Mouse (Mus musculus): ENCODE results near the gene 4930562C15Rik.

DNA sequence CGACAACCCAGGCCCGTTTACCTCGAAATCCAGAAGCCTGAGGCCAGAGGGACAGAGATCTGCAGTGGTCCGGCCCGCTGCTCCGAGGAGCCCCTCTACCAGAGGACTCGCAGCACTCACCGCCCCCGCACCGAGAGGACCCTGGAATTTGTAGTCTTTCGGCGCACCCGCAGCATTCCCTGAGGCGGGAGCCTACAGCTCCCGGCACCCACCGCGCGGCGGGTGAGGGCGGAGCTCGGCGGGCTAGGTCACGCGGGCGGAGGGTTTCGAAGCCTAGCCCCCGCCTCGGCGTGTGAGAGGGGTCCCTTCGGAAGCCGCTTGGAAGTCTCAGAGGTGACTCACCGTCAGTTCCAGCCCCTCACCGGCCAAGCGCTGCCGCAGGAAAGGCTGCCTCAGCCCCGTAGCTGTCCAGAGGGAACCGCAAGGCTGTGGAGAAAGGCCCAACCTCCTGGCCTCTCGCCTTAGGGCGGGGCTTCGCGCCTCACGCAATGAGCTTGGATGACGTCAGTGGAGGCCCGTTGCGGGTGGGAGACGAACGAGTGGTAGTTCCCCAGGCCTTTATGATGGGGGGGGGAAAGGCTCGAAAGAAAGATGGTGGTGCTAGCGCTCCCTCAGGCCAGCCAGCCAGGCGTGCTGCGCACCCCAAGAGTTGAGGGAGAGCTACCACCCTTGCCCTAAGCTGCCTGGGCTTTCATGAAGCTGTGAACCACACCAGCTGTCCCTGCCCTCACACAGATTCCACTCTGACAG, 45.2 kb upstream of the 4930562C15Rik start, which contains the start of gene Cdip1:
- TF ChIP-seq CTCF (IDR thresholded peaks at IDR 0.05; ENCODE audit: extremely low read depth, insufficient read length, insufficient replicate concordance, low read depth, low read length), result no peak
- TF ChIP-seq POLR2A (IDR thresholded peaks at IDR 0.05; ENCODE audit: low read depth, low read length), result peak; percentile 31; the same call in 1 of the 2 replicates

Data from small intestine, adult 2 months (tissue).